Mouse (Mus musculus) heart, embryonic 11.5 days (tissue): ENCODE measurements at regions not wholly inside any gene's neighbourhood (a gene's known extent, or its start where the extent isn't known, plus 50 kb on each side); places are given as distances from the start of the nearest gene placed in this dataset.
A peak's percentile ranks its signal among the peaks of the same experiment; 100 is the strongest.
"Not testable (repeated sequence)": the region's sequence is repeated elsewhere in the genome, so short reads cannot be mapped to it uniquely, and the experiment has no call there.

ENCODE experiments used
- ATAC-seq: fragments of 200-750 bp; cut with Nextera tagmentation; replicated peaks from 2 replicates; pipeline ENCODE4 v1.8.0; 2017; ENCODE audit warnings: moderate library complexity; ENCODE audit not compliant: insufficient number of reproducible peaks, low FRiP score, low TSS enrichment
- H3K27ac ChIP-seq: fragments of 300-500 bp; sonication (generic); 2 replicates; pipeline ENCODE4 v1.5.1; 2014; ENCODE audit warnings: mild to moderate bottlenecking, low read depth, low read length
- H3K27me3 ChIP-seq: fragments of 300-500 bp; sonication (generic); 2 replicates; pipeline ENCODE4 v1.6.1; 2014; ENCODE audit warnings: mild to moderate bottlenecking, low read length, mixed read lengths; ENCODE audit not compliant: control insufficient read depth, insufficient read depth
- H3K36me3 ChIP-seq: fragments of 300-500 bp; sonication (generic); 2 replicates; pipeline ENCODE4 v1.6.1; 2014; ENCODE audit warnings: mild to moderate bottlenecking, low read length, moderate library complexity, mixed read lengths; ENCODE audit not compliant: control insufficient read depth, insufficient read depth
- H3K4me1 ChIP-seq: fragments of 300-500 bp; sonication (generic); 2 replicates; pipeline ENCODE4 v1.6.1; 2014; ENCODE audit warnings: low read length; ENCODE audit not compliant: control insufficient read depth, insufficient read depth
- H3K4me2 ChIP-seq: fragments of 300-500 bp; sonication (generic); 2 replicates; pipeline ENCODE4 v1.6.1; 2014; ENCODE audit warnings: mild to moderate bottlenecking, moderate library complexity
- H3K4me3 ChIP-seq: fragments of 300-500 bp; sonication (generic); 2 replicates; pipeline ENCODE4 v1.5.1; 2014; ENCODE audit warnings: low read depth, low read length
- H3K9ac ChIP-seq: fragments of 300-500 bp; sonication (generic); 2 replicates; pipeline ENCODE4 v1.6.1; 2014; ENCODE audit warnings: mild to moderate bottlenecking, low read depth, low read length, moderate library complexity
- H3K9me3 ChIP-seq: fragments of 300-500 bp; sonication (generic); replicated peaks from 2 replicates; pipeline ENCODE4 v1.6.1; 2016; ENCODE audit warnings: low read length; ENCODE audit not compliant: control insufficient read depth
- WGBS: fragments of 180-500 bp; shearing (Covaris S2); extraction: QIAGEN DNeasy Blood & Tissue Kit; methylation state at CpG from one replicate; pipeline ENCODE4 v1.1.7; 2014; ENCODE audit not compliant: insufficient replicate concordance; 5-methylcytosine and 5-hydroxymethylcytosine counted together

GRCm38 (mm10) chr2:48349794-48350193 lies 464.1 kb upstream of the Acvr2a start:
- Histone ChIP-seq H3K27me3 (no peaks in the 10 kb centered on the region), H3K9me3 (no peaks in the 10 kb centered on the region), H3K4me2 (no peak overlapping the region), H3K4me3 (no peak overlapping the region), H3K27ac (no peak overlapping the region), H3K9ac (no peak overlapping the region), H3K36me3 (no peaks in the 10 kb centered on the region), H3K4me1 (no peaks in the 10 kb centered on the region)
- 73% methylated on average over 3 of the region's 3 CpGs for WGBS
- no peak for ATAC-seq

GRCm38 (mm10) chr2:48350206-48350605 lies 463.7 kb upstream of the Acvr2a start:
- Histone ChIP-seq H3K4me1 (no peaks in the 10 kb centered on the region), H3K36me3 (no peaks in the 10 kb centered on the region), H3K27ac (no peak overlapping the region), H3K9ac (no peak overlapping the region), H3K27me3 (no peaks in the 10 kb centered on the region), H3K4me2 (no peak overlapping the region), H3K9me3 (no peaks in the 10 kb centered on the region), H3K4me3 (no peak overlapping the region)
- 83% methylated on average over 1 of the region's 1 CpGs for WGBS
- no peak for ATAC-seq

- 0 out of 2 replicates have a peak, but pooled peaks have one; percentile 46 for ATAC-seq
- H3K9me3 ChIP-seq, H3K4me3 ChIP-seq, H3K27me3 ChIP-seq, H3K36me3 ChIP-seq, H3K4me1 ChIP-seq, H3K4me2 ChIP-seq, H3K9ac ChIP-seq: not testable (repeated sequence)
- H3K27ac ChIP-seq = peak overlapping the region; percentile 64
- WGBS = 20% methylated on average over 4 of the region's 4 CpGs
Measured at GRCm38 (mm10) chr2:48371572-48371971, 442.3 kb upstream of the Acvr2a start.

- Histone ChIP-seq H3K27ac (no peak overlapping the region), H3K27me3 (no peaks in the 10 kb centered on the region), H3K9me3 (no peaks in the 10 kb centered on the region), H3K4me1 (no peaks in the 10 kb centered on the region), H3K4me3 (no peak overlapping the region), H3K9ac (no peak overlapping the region), H3K4me2 (no peak overlapping the region), H3K36me3 (no peaks in the 10 kb centered on the region)
- ATAC-seq = no peak
Measured at GRCm38 (mm10) chr2:48373086-48373485, 440.8 kb upstream of the Acvr2a start.

GRCm38 (mm10) chr2:48374302-48374701 lies 439.6 kb upstream of the Acvr2a start:
- WGBS = 54% methylated on average over 4 of the region's 4 CpGs
- no peaks in the 10 kb centered on the region for H3K4me1 ChIP-seq
- no peaks in the 10 kb centered on the region for H3K36me3 ChIP-seq
- no peak overlapping the region for H3K9ac ChIP-seq
- ATAC-seq = no peak
- no peak overlapping the region for H3K4me3 ChIP-seq
- H3K4me2 ChIP-seq = no peak overlapping the region
- H3K9me3 ChIP-seq = no peaks in the 10 kb centered on the region
- H3K27me3 ChIP-seq = no peaks in the 10 kb centered on the region
- H3K27ac ChIP-seq = no peak overlapping the region

- ATAC-seq = no peak
- Histone ChIP-seq H3K36me3 (no peaks in the 10 kb centered on the region), H3K9me3 (no peaks in the 10 kb centered on the region), H3K4me3 (no peak overlapping the region), H3K9ac (no peak overlapping the region), H3K27ac (no peak overlapping the region), H3K4me1 (peaks cover 5% of the 10 kb centered on the region; the same call in 1 of the 2 replicates), H3K27me3 (no peaks in the 10 kb centered on the region), H3K4me2 (no peak overlapping the region)
- 66% methylated on average over 1 of the region's 1 CpGs for WGBS
Measured at GRCm38 (mm10) chr2:48378160-48378559, 435.7 kb upstream of the Acvr2a start.

GRCm38 (mm10) chr2:48378749-48379148 lies 435.2 kb upstream of the Acvr2a start:
- no peak for ATAC-seq
- WGBS = 74% methylated on average over 2 of the region's 2 CpGs
- Histone ChIP-seq H3K4me1 (peaks cover 5% of the 10 kb centered on the region; the same call in 1 of the 2 replicates), H3K9me3 (no peaks in the 10 kb centered on the region), H3K27ac (no peak overlapping the region), H3K4me2 (no peak overlapping the region), H3K36me3 (no peaks in the 10 kb centered on the region), H3K9ac (no peak overlapping the region), H3K4me3 (no peak overlapping the region), H3K27me3 (no peaks in the 10 kb centered on the region)

GRCm38 (mm10) chr2:48380140-48380539 lies 433.8 kb upstream of the Acvr2a start:
- H3K9ac ChIP-seq = no peak overlapping the region
- no peak overlapping the region for H3K4me3 ChIP-seq
- H3K9me3 ChIP-seq = no peaks in the 10 kb centered on the region
- no peak overlapping the region for H3K27ac ChIP-seq
- peaks cover 5% of the 10 kb centered on the region; the same call in 1 of the 2 replicates for H3K4me1 ChIP-seq
- H3K36me3 ChIP-seq = no peaks in the 10 kb centered on the region
- WGBS = 39% methylated on average over 5 of the region's 5 CpGs
- no peaks in the 10 kb centered on the region for H3K27me3 ChIP-seq
- H3K4me2 ChIP-seq = no peak overlapping the region
- ATAC-seq = no peak

- no peaks in the 10 kb centered on the region for H3K27me3 ChIP-seq
- H3K4me1 ChIP-seq = peaks cover 5% of the 10 kb centered on the region; the same call in 1 of the 2 replicates
- H3K4me3 ChIP-seq = no peak overlapping the region
- no peak for ATAC-seq
- no peaks in the 10 kb centered on the region for H3K9me3 ChIP-seq
- H3K9ac ChIP-seq = no peak overlapping the region
- no peaks in the 10 kb centered on the region for H3K36me3 ChIP-seq
- H3K27ac ChIP-seq = no peak overlapping the region
- no peak overlapping the region for H3K4me2 ChIP-seq
- 50% methylated on average over 2 of the region's 2 CpGs for WGBS
Measured at GRCm38 (mm10) chr2:48380786-48381185, 433.1 kb upstream of the Acvr2a start.
